Mouse (Mus musculus) heart, adult 10 weeks (tissue): Measurements from ENCODE around the gene Gm5930. TPM values are rescaled to one million over a fixed set of nuclear protein-coding genes. Genes with fewer than 3 reads are reported as not detected.

Experiments
- polyA plus RNA-seq: library from polyadenylated mRNA; stranded (reverse); fragments of 350-450 nt; fragmentation: Illumina TruSeq; extraction: RNeasy Lipid Tissue Mini Kit (QIAGEN cat#74804); gene quantifications from one replicate; pipeline ENCODE4 v1.2.3, GENCODE M21; 2014; ENCODE audit warnings: low read depth, low replicate concordance

Gene Gm5930
- polyA plus RNA-seq = not detected

GRCm38 (mm10) chr14:44338484-44338883 lies at the start of gene Gm5930:
Gene Gm5930, minus strand, starts transcription at chr14:44338584.

GRCm38 (mm10) chr14:44365057-44365456 lies 26.7 kb upstream of the Gm5930 start, which contains the start of gene Gm8229:
Gene Gm8229, plus strand, starts transcription at chr14:44365357.

GRCm38 (mm10) chr14:44285280-44285679 lies 53.1 kb downstream of the Gm5930 start, which contains the start of gene Gm8220:
Gene Gm8220, plus strand, starts transcription at chr14:44285580.

Other genes with a start within 250 kb of the Gm5930 start
- gene Ear2, start 235.9 kb downstream of the Gm5930 start, polyA plus RNA-seq = 0.99 TPM
- not detected for gene Gm3327, start 214.7 kb downstream of the Gm5930 start, polyA plus RNA-seq
- not detected for gene Gm8212, start 140.9 kb downstream of the Gm5930 start, polyA plus RNA-seq
- gene 4930503E14Rik, start 125.3 kb downstream of the Gm5930 start, polyA plus RNA-seq = not detected
- gene Gm8220, start 53.0 kb downstream of the Gm5930 start, polyA plus RNA-seq = not detected
- gene Gm8229, start 26.8 kb upstream of the Gm5930 start, polyA plus RNA-seq = not detected
- not detected for gene Gm3371, start 72.1 kb upstream of the Gm5930 start, polyA plus RNA-seq
- not detected for gene Gm8232, start 95.1 kb upstream of the Gm5930 start, polyA plus RNA-seq
- gene BC061237, start 153.9 kb upstream of the Gm5930 start, polyA plus RNA-seq = not detected
- gene Gm17093, start 179.7 kb upstream of the Gm5930 start, polyA plus RNA-seq = not detected
- not detected for gene Gm8247, start 244.6 kb upstream of the Gm5930 start, polyA plus RNA-seq